Mouse (Mus musculus): ENCODE data around the gene Ppp4r3a. TPM values are rescaled to one million over a fixed set of nuclear protein-coding genes. Genes with fewer than 3 reads are reported as not detected.

The Ppp4r3a gene
- polyA plus RNA-seq, 1 experiment from 2014 or later: 27.0 TPM

GRCm38 (mm10) chr12:100997830-100998563, 85.5 kb downstream of the Ppp4r3a start:
- Histone ChIP-seq H3K27me3 (peaks cover 12% of the 10 kb centered on the region; the same call in 1 of the 2 replicates), H3K4me2 (no peak overlapping the region), H3K9me3 (replicated peaks) (no peaks in the 10 kb centered on the region), H3K27ac (no peak overlapping the region), H3K9ac (no peak overlapping the region), H3K4me3 (no peak overlapping the region), H3K4me1 (replicated peaks) (peaks cover 24% of the 10 kb centered on the region), H3K36me3 (no peaks in the 10 kb centered on the region)
- ATAC-seq (replicated peaks; ENCODE audit: insufficient number of reproducible peaks, insufficient read depth, low FRiP score, low read depth): no peak
- 21% methylated on average over 10 of the region's 10 CpGs for WGBS

- peaks cover 12% of the 10 kb centered on the region; the same call in 1 of the 2 replicates for H3K27me3 ChIP-seq
- no peak overlapping the region for H3K4me2 ChIP-seq
- WGBS: 67% methylated on average over 5 of the region's 5 CpGs
- no peaks in the 10 kb centered on the region for H3K36me3 ChIP-seq
- no peak for ATAC-seq (replicated peaks; ENCODE audit: insufficient number of reproducible peaks, insufficient read depth, low FRiP score, low read depth)
- H3K27ac ChIP-seq: no peak overlapping the region
- no peaks in the 10 kb centered on the region for H3K9me3 ChIP-seq (replicated peaks)
- no peak overlapping the region for H3K4me3 ChIP-seq
- H3K9ac ChIP-seq: no peak overlapping the region
- H3K4me1 ChIP-seq (replicated peaks): peaks cover 24% of the 10 kb centered on the region
These were observed 87.1 kb downstream of the Ppp4r3a start for GRCm38 (mm10) chr12:100996378-100996898.

- Histone ChIP-seq H3K27me3 (peaks cover 12% of the 10 kb centered on the region; the same call in 1 of the 2 replicates), H3K4me1 (replicated peaks) (peaks cover 24% of the 10 kb centered on the region), H3K4me2 (no peak overlapping the region), H3K9me3 (replicated peaks) (no peaks in the 10 kb centered on the region), H3K36me3 (no peaks in the 10 kb centered on the region), H3K4me3 (no peak overlapping the region), H3K27ac (no peak overlapping the region), H3K9ac (no peak overlapping the region)
- no peak for ATAC-seq (replicated peaks; ENCODE audit: insufficient number of reproducible peaks, insufficient read depth, low FRiP score, low read depth)
- 56% methylated on average over 16 of the region's 16 CpGs for WGBS
These were observed 87.7 kb downstream of the Ppp4r3a start for GRCm38 (mm10) chr12:100995607-100996377.

- no peak overlapping the region for H3K4me3 ChIP-seq
- H3K4me2 ChIP-seq: no peak overlapping the region
- no peak overlapping the region for H3K27ac ChIP-seq
- H3K27me3 ChIP-seq: peaks cover 19% of the 10 kb centered on the region
- H3K9ac ChIP-seq: no peak overlapping the region
- 69% methylated on average over 3 of the region's 3 CpGs for WGBS
- peaks cover 22% of the 10 kb centered on the region for H3K4me1 ChIP-seq (replicated peaks)
- no peak for ATAC-seq (replicated peaks; ENCODE audit: insufficient number of reproducible peaks, insufficient read depth, low FRiP score, low read depth)
- H3K9me3 ChIP-seq (replicated peaks): no peaks in the 10 kb centered on the region
- no peaks in the 10 kb centered on the region for H3K36me3 ChIP-seq
These were observed 89.1 kb downstream of the Ppp4r3a start for GRCm38 (mm10) chr12:100994140-100995015.

GRCm38 (mm10) chr12:100993146-100993545, 90.4 kb downstream of the Ppp4r3a start:
- H3K4me1 ChIP-seq (replicated peaks): peaks cover 10% of the 10 kb centered on the region
- no peak overlapping the region for H3K9ac ChIP-seq
- WGBS: 71% methylated on average over 3 of the region's 3 CpGs
- ATAC-seq (replicated peaks; ENCODE audit: insufficient number of reproducible peaks, insufficient read depth, low FRiP score, low read depth): no peak
- no peak overlapping the region for H3K4me3 ChIP-seq
- no peak overlapping the region for H3K27ac ChIP-seq
- no peak overlapping the region for H3K4me2 ChIP-seq
- peaks cover 20% of the 10 kb centered on the region for H3K27me3 ChIP-seq
- H3K36me3 ChIP-seq: no peaks in the 10 kb centered on the region
- H3K9me3 ChIP-seq (replicated peaks): no peaks in the 10 kb centered on the region

- H3K9ac ChIP-seq: no peak overlapping the region
- no peaks in the 10 kb centered on the region for H3K36me3 ChIP-seq
- peaks cover 20% of the 10 kb centered on the region for H3K27me3 ChIP-seq
- peaks cover 4% of the 10 kb centered on the region for H3K4me1 ChIP-seq (replicated peaks)
- no peak overlapping the region for H3K27ac ChIP-seq
- no peaks in the 10 kb centered on the region for H3K9me3 ChIP-seq (replicated peaks)
- WGBS: 71% methylated on average over 7 of the region's 7 CpGs
- H3K4me3 ChIP-seq: no peak overlapping the region
- ATAC-seq (replicated peaks; ENCODE audit: insufficient number of reproducible peaks, insufficient read depth, low FRiP score, low read depth): no peak
- no peak overlapping the region for H3K4me2 ChIP-seq
These were observed 91.0 kb downstream of the Ppp4r3a start for GRCm38 (mm10) chr12:100992505-100992904.

- whole genome bisulfite sequencing: 68% methylated on average over 3 of the region's 3 CpGs
- no peaks in the 10 kb centered on the region for H3K36me3 ChIP-seq
- H3K9ac ChIP-seq: no peak overlapping the region
- H3K9me3 ChIP-seq (replicated peaks): no peaks in the 10 kb centered on the region
- peaks cover 1% of the 10 kb centered on the region; the same call in 1 of the 2 replicates for H3K4me1 ChIP-seq (replicated peaks)
- H3K27ac ChIP-seq: no peak overlapping the region
- H3K4me2 ChIP-seq: no peak overlapping the region
- H3K4me3 ChIP-seq: no peak overlapping the region
- ATAC-seq (replicated peaks; ENCODE audit: insufficient number of reproducible peaks, insufficient read depth, low FRiP score, low read depth): no peak
- peaks cover 20% of the 10 kb centered on the region for H3K27me3 ChIP-seq
These were observed 92.4 kb downstream of the Ppp4r3a start for GRCm38 (mm10) chr12:100991119-100991518.

- Histone ChIP-seq H3K4me2 (no peak overlapping the region), H3K27ac (no peak overlapping the region), H3K27me3 (peaks cover 18% of the 10 kb centered on the region), H3K36me3 (no peaks in the 10 kb centered on the region), H3K4me3 (no peak overlapping the region), H3K9ac (no peak overlapping the region), H3K9me3 (replicated peaks) (no peaks in the 10 kb centered on the region), H3K4me1 (replicated peaks) (no peaks in the 10 kb centered on the region; the same call in 1 of the 2 replicates)
- 45% methylated on average over 12 of the region's 12 CpGs for WGBS
- ATAC-seq (replicated peaks; ENCODE audit: insufficient number of reproducible peaks, insufficient read depth, low FRiP score, low read depth): no peak
These were observed 93.2 kb downstream of the Ppp4r3a start for GRCm38 (mm10) chr12:100990291-100990690.

- H3K4me3 ChIP-seq: no peak overlapping the region
- no peak overlapping the region for H3K9ac ChIP-seq
- WGBS: 74% methylated on average over 4 of the region's 4 CpGs
- H3K27ac ChIP-seq: no peak overlapping the region
- no peaks in the 10 kb centered on the region; the same call in 1 of the 2 replicates for H3K4me1 ChIP-seq (replicated peaks)
- ATAC-seq (replicated peaks; ENCODE audit: insufficient number of reproducible peaks, insufficient read depth, low FRiP score, low read depth): no peak
- no peak overlapping the region for H3K4me2 ChIP-seq
- H3K27me3 ChIP-seq: peaks cover 13% of the 10 kb centered on the region
- no peaks in the 10 kb centered on the region for H3K9me3 ChIP-seq (replicated peaks)
- no peaks in the 10 kb centered on the region for H3K36me3 ChIP-seq
These were observed 93.7 kb downstream of the Ppp4r3a start for GRCm38 (mm10) chr12:100989780-100990288.

All from heart, embryonic 15.5 days (tissue).